Mouse (Mus musculus): ENCODE results near the gene Etnppl. TPM values are rescaled to one million over a fixed set of nuclear protein-coding genes. Genes with fewer than 3 reads are reported as not detected.

Gene Etnppl
- total RNA-seq, 2 experiments from 2014 or later, result not detected

DNA sequence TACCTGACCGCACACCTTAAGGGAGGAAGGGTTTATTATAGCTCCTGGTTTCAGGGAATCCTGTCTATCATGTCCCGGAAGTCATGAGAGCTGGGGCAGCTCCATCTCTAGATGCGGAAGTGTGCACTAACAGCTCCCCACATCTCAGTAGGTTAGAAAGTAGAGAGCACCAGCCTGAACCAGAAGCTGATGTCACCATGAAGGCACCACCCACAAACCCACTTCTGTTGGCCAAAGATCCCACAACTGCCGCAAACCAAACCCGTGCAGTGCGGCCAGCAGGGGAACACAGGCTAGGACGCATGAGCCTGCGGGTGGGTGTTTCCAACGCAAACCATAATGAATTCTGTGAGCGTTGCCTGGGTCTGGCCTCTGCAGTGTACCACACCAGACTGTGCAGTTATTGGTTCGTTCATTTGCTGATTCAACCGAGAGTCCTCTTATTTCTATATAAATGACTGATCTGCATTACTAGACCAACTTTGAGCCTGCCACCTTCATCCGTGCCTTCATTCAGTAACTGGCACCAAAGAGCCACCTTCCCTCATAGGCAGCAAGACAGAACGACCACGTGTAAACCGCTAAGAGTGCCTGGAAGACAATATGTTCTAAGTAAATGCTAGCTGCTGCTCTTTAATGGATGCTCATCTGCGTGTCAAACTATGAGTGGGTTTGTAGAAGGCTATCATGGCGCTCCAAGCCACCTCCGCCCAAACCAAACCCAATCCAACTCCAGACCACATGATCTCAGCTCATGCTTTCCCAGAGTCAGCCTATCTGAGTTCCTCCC, 60.6 kb downstream of the Etnppl start:
- DNase-seq, result no peak

DNA sequence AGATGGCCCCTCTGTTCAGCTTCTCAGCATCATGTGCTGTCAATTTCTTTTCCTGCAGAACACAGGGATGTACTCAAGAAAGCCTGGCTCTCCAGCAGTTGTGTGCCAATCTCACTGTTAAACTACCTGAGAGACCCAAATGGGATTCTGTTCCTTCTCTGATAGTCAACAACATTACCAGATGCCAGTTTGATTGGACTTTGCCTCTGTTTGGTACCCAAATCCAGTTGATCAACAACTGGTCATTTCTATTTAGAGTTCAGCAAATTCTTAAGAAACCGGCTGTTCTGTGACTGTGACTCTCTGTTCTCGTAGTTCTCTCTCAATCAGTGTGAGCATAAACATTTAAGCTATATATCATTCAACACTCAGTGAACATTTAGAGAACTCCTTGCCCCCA, 64.0 kb downstream of the Etnppl start:
- no peak for DNase-seq

DNA sequence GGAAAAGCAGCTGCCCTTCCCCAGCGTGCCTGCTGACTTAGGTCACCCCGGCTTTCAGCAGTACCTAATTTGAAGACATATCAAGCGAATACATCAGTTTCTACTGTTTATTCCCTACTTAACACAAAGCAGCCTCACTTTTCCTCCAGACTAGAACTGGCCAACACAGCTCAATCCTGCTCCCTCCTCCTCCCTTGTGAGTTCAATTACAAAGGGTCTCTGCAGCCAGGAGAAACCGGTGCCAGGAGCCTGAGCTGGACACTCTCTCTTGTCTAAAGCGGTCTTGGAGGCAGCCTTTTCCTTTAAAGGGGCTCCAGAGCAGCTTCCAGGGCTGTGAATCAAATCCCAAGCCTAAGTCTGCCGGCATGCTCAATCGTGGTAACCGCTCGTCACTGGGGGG, 64.9 kb downstream of the Etnppl start:
- DNase-seq, result no peak

DNA sequence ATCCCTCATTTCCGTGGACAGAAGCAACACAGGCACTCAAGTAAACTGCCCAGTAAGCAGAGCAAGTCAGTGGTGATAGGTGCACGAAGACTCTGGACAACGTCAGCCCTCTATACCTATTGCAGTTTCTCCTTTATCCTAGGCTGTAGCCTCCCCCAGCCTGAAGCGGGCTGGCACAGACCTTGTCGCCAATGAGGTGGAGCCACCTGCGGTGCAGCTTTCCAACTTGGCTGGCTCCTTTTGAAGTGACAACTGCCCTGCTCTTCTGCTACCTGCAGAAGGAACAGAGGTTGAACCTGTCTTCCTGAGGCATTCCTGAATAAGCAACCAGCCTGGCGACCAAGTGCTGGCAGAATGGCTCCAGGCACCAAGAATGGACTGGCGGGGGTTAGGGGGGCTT, 66.6 kb downstream of the Etnppl start:
- no peak for DNase-seq

DNA sequence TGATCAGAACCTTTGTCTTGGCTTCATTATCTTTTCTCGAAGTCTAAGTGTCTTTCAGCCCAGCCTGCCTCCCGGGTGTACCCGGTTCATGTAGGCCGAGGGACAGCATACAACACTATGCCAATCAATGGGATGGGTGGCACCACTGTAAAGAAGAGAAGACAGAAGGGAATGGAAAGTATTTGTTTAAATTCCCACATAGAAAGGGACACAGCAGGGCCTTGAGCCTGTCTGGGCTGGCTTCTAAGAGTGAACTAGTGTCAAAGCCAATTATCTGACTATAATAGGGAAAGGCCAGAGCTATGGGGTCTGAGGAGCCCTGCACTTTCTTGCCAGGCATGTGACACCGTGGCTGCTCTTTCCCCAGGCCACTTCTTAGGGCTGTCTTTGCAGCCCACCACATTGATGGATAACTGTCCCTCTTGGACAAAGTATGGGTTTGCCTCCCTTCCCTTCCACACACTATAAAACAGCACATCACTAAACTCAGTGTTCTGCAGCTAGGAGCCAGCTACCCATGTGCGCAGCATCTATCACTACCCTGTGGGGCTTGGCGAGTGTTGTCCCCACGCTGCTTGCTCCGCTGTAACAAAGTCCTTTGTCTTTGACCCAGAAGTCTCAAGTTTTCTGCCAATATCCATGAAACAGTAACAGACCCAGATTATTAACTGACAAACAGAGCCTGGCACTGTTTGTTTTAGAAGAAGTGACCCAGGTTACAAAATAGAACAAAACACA, 67.2 kb downstream of the Etnppl start:
- no peak for DNase-seq

DNA sequence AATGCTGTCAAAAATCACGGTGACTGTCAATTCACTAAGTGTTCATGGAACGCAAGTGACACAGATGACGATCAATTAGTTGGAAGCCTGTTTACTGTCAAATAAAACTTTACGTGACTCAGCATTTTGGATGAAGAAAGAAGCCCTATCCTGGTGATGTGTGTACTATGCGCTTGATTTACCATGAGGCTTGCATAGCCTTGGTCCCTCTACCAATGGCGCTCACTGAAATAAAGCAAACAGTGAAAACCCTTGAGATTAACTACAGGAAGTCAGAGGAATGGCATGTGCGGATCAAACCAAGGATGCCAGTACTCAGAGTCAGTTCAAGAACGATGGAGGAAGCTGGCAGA, 67.7 kb downstream of the Etnppl start:
- DNase-seq, result no peak

DNA sequence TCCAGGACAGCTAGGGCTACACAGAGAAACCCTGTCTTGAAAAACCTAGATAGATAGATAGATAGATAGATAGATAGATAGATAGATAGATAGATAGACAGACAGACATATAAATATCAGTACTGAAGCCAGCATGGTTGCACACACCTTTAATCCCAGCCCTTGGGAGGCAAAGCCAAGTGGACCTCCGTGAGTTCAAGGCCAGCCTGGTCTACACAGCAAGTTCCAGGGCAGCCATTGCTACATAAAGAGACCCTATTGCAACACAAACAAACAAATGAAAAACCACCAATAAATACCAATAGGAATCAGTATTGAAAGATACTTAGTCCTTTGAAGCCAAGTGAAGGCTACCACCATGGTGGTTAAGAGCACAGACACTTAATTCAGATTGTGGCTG, 69.8 kb downstream of the Etnppl start:
- no peak for DNase-seq

Other genes starting within 250 kb of the Etnppl start
- gene Ostc, start 92.0 kb downstream of the Etnppl start, total RNA-seq (2021), result 10 to 100 TPM; 46.2 to 50.8 TPM
- 100 to 1,000 TPM; 324 to 396 TPM for gene Rpl34, start 113.0 kb downstream of the Etnppl start, total RNA-seq (2021)